Mouse (Mus musculus) CH12.LX (cell line): Measurements from ENCODE around the gene Troap. TPM values are rescaled to one million over a fixed set of nuclear protein-coding genes. Genes with fewer than 3 reads are reported as not detected.

ENCODE experiments used
- DNase-seq: peaks from one replicate; pipeline ENCODE4 v3.0.0-alpha.2; 2013; ENCODE audit errors: extremely low read depth
- H3K27ac ChIP-seq: 2 replicates; pipeline ENCODE4 v1.5.1; 2012; ENCODE audit warnings: low read depth, mild to moderate bottlenecking, control low read depth, moderate library complexity; ENCODE audit not compliant: insufficient read depth
- H3K27me3 ChIP-seq: replicated peaks from 2 replicates; pipeline ENCODE3; 2012; ENCODE audit warnings: inconsistent platforms
- H3K36me3 ChIP-seq, 2 experiments: replicated peaks in 1 of 2; 2 replicates each; pipeline versions ENCODE3 to v1.6.1; 2012; ENCODE audit warnings: inconsistent platforms in 1 of 2, low read length in 1 of 2, mild to moderate bottlenecking in 1 of 2, mixed read lengths in 1 of 2, moderate library complexity in 1 of 2; ENCODE audit not compliant: control insufficient read depth in 1 of 2, insufficient read depth in 1 of 2
- H3K4me1 ChIP-seq, 2 experiments: 2 replicates each; pipeline ENCODE4 v1.6.1; 2012; ENCODE audit warnings: inconsistent platforms in 1 of 2, moderate library complexity in 1 of 2; ENCODE audit not compliant: insufficient read depth in 2 of 2, control insufficient read depth in 1 of 2
- H3K4me2 ChIP-seq: 2 replicates; pipeline ENCODE4 v1.6.1; 2012; ENCODE audit warnings: low read depth, mild to moderate bottlenecking, control low read depth; ENCODE audit not compliant: poor library complexity, insufficient read depth, severe bottlenecking
- H3K4me3 ChIP-seq, 3 experiments: fragments of 150-350 bp in 1 of 3; sonication (generic) in 1 of 3; replicated peaks in 1 of 3; 2 replicates each; pipeline versions ENCODE3 to v1.5.1; 2011 to 2012; ENCODE audit warnings: low read depth in 2 of 3, low read length in 2 of 3, mild to moderate bottlenecking in 2 of 3, moderate library complexity in 2 of 3, control low read depth in 1 of 3, improper control_type of control experiment in 1 of 3, inconsistent platforms in 1 of 3, mixed read lengths in 1 of 3; ENCODE audit not compliant: poor library complexity in 1 of 3
- H3K79me2 ChIP-seq: replicated peaks from 2 replicates; pipeline ENCODE4 v1.6.1; 2012; ENCODE audit warnings: mild to moderate bottlenecking, moderate library complexity; ENCODE audit not compliant: control insufficient read depth, poor library complexity, insufficient read depth, severe bottlenecking; ENCODE audit errors: extremely low read depth
- H3K9ac ChIP-seq: 2 replicates; pipeline ENCODE4 v1.6.1; 2012; ENCODE audit warnings: low read depth, mild to moderate bottlenecking, control low read depth, moderate library complexity; ENCODE audit not compliant: insufficient read depth
- H3K9me3 ChIP-seq: replicated peaks from 2 replicates; pipeline ENCODE3; 2012; ENCODE audit warnings: low read length, inconsistent platforms, mixed read lengths
- BHLHE40 ChIP-seq: IDR thresholded peaks from 2 replicates; pipeline ENCODE4 v1.6.1; 2011; ENCODE audit warnings: mild to moderate bottlenecking, low read depth, low read length, improper control_type of control experiment
- CHD2 ChIP-seq: IDR thresholded peaks from 2 replicates; pipeline ENCODE4 v1.6.1; 2011; ENCODE audit warnings: low read length, improper control_type of control experiment
- CTCF ChIP-seq, 2 experiments: IDR thresholded peaks in 1 of 2; conservative IDR thresholded peaks in 1 of 2; 2 replicates each; pipeline ENCODE4 v1.5.1; 2011 to 2012; ENCODE audit warnings: low read depth in 2 of 2, low read length in 2 of 2, improper control_type of control experiment in 1 of 2, inconsistent platforms in 1 of 2, mild to moderate bottlenecking in 1 of 2, moderate library complexity in 1 of 2
- ELF1 ChIP-seq: IDR thresholded peaks from 2 replicates; pipeline ENCODE4 v1.6.1; 2014; ENCODE audit warnings: low read depth, mild to moderate bottlenecking, inconsistent platforms, low read length, improper control_type of control experiment
- EP300 ChIP-seq: IDR thresholded peaks from 2 replicates; pipeline ENCODE4 v1.6.1; 2011; ENCODE audit warnings: low read length, improper control_type of control experiment
- HCFC1 ChIP-seq: IDR thresholded peaks from 2 replicates; pipeline ENCODE4 v1.6.1; 2012; ENCODE audit warnings: low read depth, mild to moderate bottlenecking, inconsistent platforms, low read length, improper control_type of control experiment
- JUN ChIP-seq: IDR thresholded peaks from 2 replicates; pipeline ENCODE4 v1.6.1; 2011; ENCODE audit warnings: low read depth, mild to moderate bottlenecking, low read length, improper control_type of control experiment, moderate library complexity; ENCODE audit not compliant: insufficient read depth
- JUND ChIP-seq: conservative IDR thresholded peaks from 2 replicates; pipeline ENCODE4 v1.6.1; 2011; ENCODE audit warnings: low read depth, low read length, improper control_type of control experiment
- MEF2A ChIP-seq: IDR thresholded peaks from 2 replicates; pipeline ENCODE4 v1.6.1; 2014; ENCODE audit warnings: low read depth, mild to moderate bottlenecking, inconsistent platforms, low read length, improper control_type of control experiment, borderline replicate concordance
- NELFE ChIP-seq: IDR thresholded peaks from 2 replicates; pipeline ENCODE4 v1.6.1; 2011; ENCODE audit warnings: low read depth, low read length, improper control_type of control experiment
- NRF1 ChIP-seq: IDR thresholded peaks from 2 replicates; pipeline ENCODE4 v1.6.1; 2014; ENCODE audit warnings: low read depth, mild to moderate bottlenecking, inconsistent platforms, low read length, improper control_type of control experiment, moderate library complexity
- POLR2A ChIP-seq: IDR thresholded peaks from 2 replicates; pipeline ENCODE4 v1.6.1; 2011; ENCODE audit warnings: low read depth, mild to moderate bottlenecking, improper control_type of control experiment, low read length
- POLR2AphosphoS2 ChIP-seq: IDR thresholded peaks from 2 replicates; pipeline ENCODE4 v1.6.1; 2011; ENCODE audit warnings: low read depth, low read length, improper control_type of control experiment
- TCF12 ChIP-seq: IDR thresholded peaks from 2 replicates; pipeline ENCODE4 v1.6.1; 2014; ENCODE audit warnings: low read depth, mild to moderate bottlenecking, inconsistent platforms, low read length, improper control_type of control experiment
- UBTF ChIP-seq: IDR thresholded peaks from 2 replicates; pipeline ENCODE4 v1.6.1; 2012; ENCODE audit warnings: low read depth, mild to moderate bottlenecking, inconsistent platforms, low read length, improper control_type of control experiment, moderate library complexity
- USF1 ChIP-seq: IDR thresholded peaks from 2 replicates; pipeline ENCODE4 v1.6.1; 2014; ENCODE audit warnings: low read depth, mild to moderate bottlenecking, inconsistent platforms, low read length, improper control_type of control experiment
- USF2 ChIP-seq: conservative IDR thresholded peaks from 2 replicates; pipeline ENCODE4 v1.6.1; 2011; ENCODE audit warnings: low read depth, low read length, improper control_type of control experiment
- ZMIZ1 ChIP-seq: IDR thresholded peaks from 2 replicates; pipeline ENCODE4 v1.6.1; 2012; ENCODE audit warnings: low read depth, mild to moderate bottlenecking, inconsistent platforms, low read length, improper control_type of control experiment
- ZNF384 ChIP-seq: IDR thresholded peaks from 2 replicates; pipeline ENCODE4 v1.6.1; 2012; ENCODE audit warnings: low read depth, low read length, improper control_type of control experiment, inconsistent platforms
- dilution Hi-C: fragments of 300-500 bp; cut with MboI; formaldehyde crosslinking; loops from 2 replicates; pipeline ENCODE4 v1.14.3; 2020; ENCODE audit warnings: low sequenced_read_pairs; ENCODE audit not compliant: extremely low pct_unique_long_range_greater_than_20kb, extremely low pct_ligation_motif_present
- in situ Hi-C: fragments of 300-500 bp; cut with MboI; formaldehyde crosslinking; loops from 3 replicates; pipeline ENCODE4 v1.14.3; 2019; ENCODE audit warnings: low sequenced_read_pairs, low pct_ligation_motif_present, low pct_unique_long_range_greater_than_20kb, mixed read lengths
- polyA plus RNA-seq: library from polyadenylated mRNA; unstranded; fragments of >175 nt; gene quantifications from 2 replicates; pipeline ENCODE4 v1.2.1, GENCODE M21; 2012; ENCODE audit warnings: low read depth; ENCODE audit not compliant: insufficient read length
- total RNA-seq, 2 experiments: library from RNA; depleted of rRNA; stranded (reverse); fragments of 300-350 nt in 1 of 2; fragments of >200 nt in 1 of 2; gene quantifications; 2 replicates each; pipeline ENCODE4 v1.2.3; 2012 to 2014

Troap gene
- total and polyA plus RNA-seq, 3 experiments: 17.8 to 74.2 (median 19.2) TPM

GRCm38 (mm10) chr15:99096831-99097500, 22.6 kb downstream of the Troap start:
- no peak for TF ChIP-seq JUN
- no peak for TF ChIP-seq EP300
- no peak for TF ChIP-seq NELFE
- TF ChIP-seq POLR2A: no peak
- TF ChIP-seq HCFC1: no peak
- TF ChIP-seq CTCF (conservative IDR thresholded peaks at IDR 0.05 in 1 of 2, IDR thresholded peaks at IDR 0.05 in 1 of 2; ENCODE audit: low read depth in 2 of 2, low read length in 2 of 2): no peak
- no peak for TF ChIP-seq NRF1
- TF ChIP-seq POLR2AphosphoS2: no peak
- TF ChIP-seq ZNF384: no peak
- no peak for TF ChIP-seq MEF2A
- no peak for TF ChIP-seq CHD2
- TF ChIP-seq ZMIZ1: no peak
- no peak for TF ChIP-seq BHLHE40
- TF ChIP-seq TCF12: no peak
- Histone ChIP-seq H3K79me2 (no peaks in the 10 kb centered on the region), H3K4me1 (peaks cover 0 to 20% of the 10 kb centered on the region in 2 experiments; a peak in 2 of 4 replicates), H3K27ac (no peak overlapping the region), H3K27me3 (no peaks in the 10 kb centered on the region), H3K36me3 (peaks cover 0 to 11% of the 10 kb centered on the region in 2 experiments), H3K9me3 (peaks cover 3% of the 10 kb centered on the region), H3K4me3 (no peak overlapping the region), H3K9ac (no peak overlapping the region), H3K4me2 (no peak overlapping the region)
- dilution Hi-C loops (no loop called here), in situ Hi-C loops (no loop called here)
- DNase-seq: no peak

GRCm38 (mm10) chr15:99097840-99098492, 23.6 kb downstream of the Troap start:
- Histone ChIP-seq H3K4me1 (peaks cover 0 to 20% of the 10 kb centered on the region in 2 experiments; a peak in 2 of 4 replicates), H3K9me3 (peaks cover 3% of the 10 kb centered on the region), H3K27ac (no peak overlapping the region), H3K4me3 (no peak overlapping the region), H3K79me2 (no peaks in the 10 kb centered on the region), H3K9ac (no peak overlapping the region), H3K27me3 (no peaks in the 10 kb centered on the region)
- no peak for DNase-seq
- no peak for TF ChIP-seq JUN
- no peak for TF ChIP-seq JUND
- no peak for TF ChIP-seq ELF1
- TF ChIP-seq UBTF: no peak
- no peak for TF ChIP-seq USF1
- TF ChIP-seq USF2: no peak
- TF ChIP-seq, all 38 proteins: peak for 0
- dilution Hi-C loops (no loop called here), in situ Hi-C loops (no loop called here)
- no peak overlapping the region for H3K4me2 ChIP-seq
- H3K36me3 ChIP-seq: peaks cover 0 to 11% of the 10 kb centered on the region in 2 experiments
